Mouse (Mus musculus): ENCODE measurements around the gene Slc10a7.

Slc10a7 gene

DNA sequence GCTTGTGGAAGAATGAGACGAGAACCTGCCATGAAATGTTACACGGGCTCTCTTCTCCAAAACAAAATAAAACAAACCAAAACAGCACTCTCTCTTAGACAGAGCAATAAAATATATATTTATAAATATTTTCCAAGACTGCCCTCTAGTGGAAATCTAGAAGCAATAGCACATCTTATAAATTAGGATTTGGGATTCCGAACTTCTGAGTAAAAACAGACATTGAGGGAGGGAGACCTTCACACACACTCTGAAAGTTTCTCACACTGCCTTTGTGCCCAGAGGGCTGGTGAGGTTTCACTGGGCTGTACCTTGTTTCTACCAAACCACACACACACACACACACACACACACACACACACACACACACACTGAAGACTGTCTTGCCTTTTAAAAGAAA is 232.8 kb downstream of the Slc10a7 start:
- no peak for DNase-seq

- DNase-seq = peak; percentile 75
Observed at GRCm38 (mm10) chr8:78742453-78742852, 233.3 kb downstream of the Slc10a7 start.

- no peak for DNase-seq
Observed at GRCm38 (mm10) chr8:78747052-78747451, 237.9 kb downstream of the Slc10a7 start.

- DNase-seq = no peak
Observed at GRCm38 (mm10) chr8:78748701-78749100, 239.6 kb downstream of the Slc10a7 start.

DNA sequence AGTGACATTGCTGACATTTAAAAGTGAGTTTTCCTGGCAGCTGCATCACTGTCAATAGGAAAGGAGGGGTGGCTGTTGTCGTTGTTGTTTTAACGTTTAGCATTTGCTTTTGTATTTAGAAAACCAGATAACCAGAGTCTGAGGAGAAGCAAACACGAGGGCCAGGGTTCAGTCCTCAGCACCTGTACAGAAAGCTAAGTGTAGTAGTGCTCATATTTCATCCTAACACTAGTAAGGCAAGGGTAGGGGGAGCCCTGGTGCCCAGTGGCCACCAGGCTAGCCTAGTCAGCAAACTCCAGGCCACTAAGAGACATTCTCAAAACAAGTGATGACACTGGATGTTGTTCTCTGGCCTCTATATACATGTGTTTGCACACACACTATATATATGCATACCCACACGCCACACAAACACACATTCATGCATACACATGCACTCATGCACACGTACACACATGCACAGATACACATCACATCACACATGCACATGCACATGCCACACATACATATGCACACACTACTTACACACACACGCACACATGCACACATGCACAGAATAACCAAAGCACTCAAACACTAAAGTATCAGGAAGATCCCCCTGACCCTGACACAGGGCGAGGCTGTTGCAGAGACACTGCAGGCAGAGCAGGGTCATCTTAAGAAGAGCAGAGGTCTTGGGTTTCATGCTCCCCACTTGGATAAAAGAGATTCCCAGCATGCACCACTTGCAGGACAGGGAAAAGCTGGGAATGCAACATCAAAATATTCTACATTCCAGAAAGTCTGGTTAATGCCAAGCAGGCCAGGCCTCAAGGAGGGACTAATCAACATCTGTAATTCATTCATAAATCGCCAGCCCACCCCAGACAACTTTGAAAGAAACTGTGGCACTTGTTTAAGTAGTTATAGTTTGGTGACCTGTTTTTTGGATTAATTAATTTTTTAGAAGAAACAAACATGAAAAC is 241.0 kb downstream of the Slc10a7 start:
- DNase-seq = no peak

- no peak for DNase-seq
Observed at GRCm38 (mm10) chr8:78751151-78751550, 242.0 kb downstream of the Slc10a7 start.

DNA sequence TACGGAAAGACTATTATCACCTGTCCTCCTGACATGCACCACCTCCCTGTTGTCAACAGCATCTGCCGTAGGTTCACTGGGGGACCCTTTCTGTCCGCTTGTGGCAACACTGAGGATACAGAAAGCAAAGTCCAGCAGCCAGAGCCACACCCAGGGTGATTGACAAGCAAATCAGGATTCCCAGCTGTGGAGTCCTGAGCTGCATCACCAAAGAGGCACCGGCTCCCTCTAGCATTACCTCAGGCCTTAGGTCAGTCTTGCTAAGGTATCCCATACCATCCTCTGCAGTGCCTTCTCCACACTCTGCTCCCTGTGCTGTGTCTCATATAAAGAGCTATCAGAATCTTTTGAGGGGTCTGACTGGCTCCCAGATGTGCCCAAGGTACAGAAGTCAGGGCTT is 245.8 kb downstream of the Slc10a7 start:
- no peak for DNase-seq

DNA sequence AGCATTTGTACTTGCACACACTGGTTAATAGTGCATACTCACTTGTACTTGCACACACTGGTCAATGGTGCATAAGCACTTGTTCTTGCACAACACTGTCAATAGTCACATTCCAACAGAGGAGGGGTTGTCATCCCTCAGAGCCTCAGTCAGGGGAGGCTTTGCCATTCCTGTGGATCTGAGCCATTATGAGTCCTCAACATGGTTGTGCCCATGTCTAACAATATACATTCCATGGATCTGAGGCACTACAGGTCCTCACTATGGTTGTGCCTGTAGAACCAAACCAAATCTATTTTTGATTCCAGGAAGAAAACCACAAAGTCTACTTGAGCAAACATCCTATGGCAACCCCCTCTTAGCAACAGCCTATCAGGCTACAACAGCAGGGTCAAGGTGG is 250.0 kb downstream of the Slc10a7 start:
- DNase-seq = no peak

- DNase-seq = no peak
Observed at GRCm38 (mm10) chr8:78764976-78765375, 255.8 kb downstream of the Slc10a7 start.

DNA sequence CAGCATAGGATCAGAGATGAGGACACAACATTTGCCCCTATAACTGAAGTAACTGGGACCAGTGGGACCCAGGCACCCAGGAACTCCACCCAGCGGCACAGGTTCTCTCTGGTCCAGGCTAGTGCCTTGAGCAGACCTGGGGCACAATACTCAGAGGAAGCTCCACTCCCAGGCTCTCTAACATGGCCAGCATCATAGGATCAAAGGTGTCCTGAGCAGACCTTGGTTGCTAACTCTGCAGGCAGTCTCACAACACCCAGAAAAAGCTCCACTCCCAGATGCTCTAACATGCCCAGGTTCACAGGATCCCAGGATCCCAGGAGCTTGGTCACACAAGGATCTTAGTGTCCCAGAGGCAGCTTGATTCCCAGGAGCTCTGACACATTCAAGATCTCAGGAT is 256.4 kb downstream of the Slc10a7 start:
- no peak for DNase-seq

GRCm38 (mm10) chr8:78770584-78770983 is 261.4 kb downstream of the Slc10a7 start:
- no peak for DNase-seq

- DNase-seq = no peak
Observed at GRCm38 (mm10) chr8:78771256-78771655, 262.1 kb downstream of the Slc10a7 start.

- DNase-seq = no peak
Observed at GRCm38 (mm10) chr8:78776816-78777215, 267.7 kb downstream of the Slc10a7 start.

Data from kidney, adult 9 months (tissue).